Mouse (Mus musculus) liver, adult 2 months (tissue): Measurements from ENCODE around the gene Vamp8. TPM values are rescaled to one million over a fixed set of nuclear protein-coding genes. Genes with fewer than 3 reads are reported as not detected.
A peak's percentile ranks its signal among the peaks of the same experiment; 100 is the strongest.

Experiments used
- DNase-seq: peaks from one replicate; pipeline ENCODE4 v3.0.0-alpha.2; 2011; ENCODE audit warnings: low read depth, low spot score; ENCODE audit errors: extremely low read depth
- H3K27ac ChIP-seq: fragments of 200-500 bp; replicated peaks from 2 replicates; pipeline ENCODE4 v1.5.1; 2012; ENCODE audit warnings: low read depth, mild to moderate bottlenecking, control low read depth, inconsistent platforms, low read length; ENCODE audit not compliant: insufficient read depth
- H3K27me3 ChIP-seq: fragments of 200-500 bp; 2 replicates; pipeline ENCODE4 v1.6.1; 2012; ENCODE audit warnings: mild to moderate bottlenecking, moderate library complexity, low read length, inconsistent platforms; ENCODE audit not compliant: control insufficient read depth, insufficient read depth
- H3K36me3 ChIP-seq: fragments of 200-500 bp; 2 replicates; pipeline ENCODE4 v1.6.1; 2012; ENCODE audit warnings: low read length, inconsistent platforms; ENCODE audit not compliant: control insufficient read depth, insufficient read depth
- H3K4me1 ChIP-seq: fragments of 200-500 bp; 2 replicates; pipeline ENCODE4 v1.6.1; 2011; ENCODE audit warnings: low read length; ENCODE audit not compliant: control insufficient read depth, insufficient read depth
- H3K4me3 ChIP-seq: fragments of 200-500 bp; 2 replicates; pipeline ENCODE4 v1.5.1; 2011; ENCODE audit warnings: low read depth, mild to moderate bottlenecking, control low read depth, low read length, moderate library complexity; ENCODE audit not compliant: insufficient read depth
- H3K79me2 ChIP-seq: fragments of 200-500 bp; 2 replicates; pipeline ENCODE4 v1.6.1; 2012; ENCODE audit warnings: inconsistent platforms, mild to moderate bottlenecking, low read length, moderate library complexity; ENCODE audit not compliant: control insufficient read depth, insufficient read depth
- H3K9ac ChIP-seq: fragments of 200-500 bp; 2 replicates; pipeline ENCODE4 v1.6.1; 2012; ENCODE audit warnings: low read depth, mild to moderate bottlenecking, control low read depth, inconsistent platforms, low read length
- CTCF ChIP-seq: fragments of 200-500 bp; IDR thresholded peaks from 2 replicates; pipeline ENCODE4 v1.5.1; 2011; ENCODE audit warnings: low read depth, low read length, control low read depth
- POLR2A ChIP-seq: fragments of 200-500 bp; IDR thresholded peaks from 2 replicates; pipeline ENCODE4 v1.6.1; 2011; ENCODE audit warnings: low read length, control low read depth; ENCODE audit not compliant: insufficient read depth; ENCODE audit errors: extremely low read depth
- WGBS: fragments of 180-500 bp; shearing (Covaris S2); methylation state at CpG from one replicate; pipeline ENCODE4 v1.1.7; 2018; 5-methylcytosine and 5-hydroxymethylcytosine counted together
- polyA plus RNA-seq: library from polyadenylated mRNA; depleted of rRNA; stranded (reverse); fragments of >200 nt; gene quantifications from 2 replicates; pipeline ENCODE4 v1.2.3, GENCODE M21; 2012
- total RNA-seq: library from RNA; depleted of rRNA; stranded (reverse); fragments of >200 nt; gene quantifications from 2 replicates; pipeline ENCODE4 v1.2.3, GENCODE M21; 2014

Vamp8 gene
- total and polyA plus RNA-seq, 2 experiments = 219 to 238 TPM

- Histone ChIP-seq H3K4me1 (peaks cover 4% of the 10 kb centered on the region; the same call in 1 of the 2 replicates), H3K27ac (no peak overlapping the region), H3K4me3 (no peak overlapping the region), H3K9ac (no peak overlapping the region), H3K79me2 (no peaks in the 10 kb centered on the region), H3K36me3 (no peaks in the 10 kb centered on the region), H3K27me3 (no peaks in the 10 kb centered on the region)
- WGBS = 81% methylated on average over 7 of the region's 7 CpGs
- DNase-seq = no peak
- TF ChIP-seq CTCF (no peak), POLR2A (no peak)
Observed at GRCm38 (mm10) chr6:72410518-72410917, 20.0 kb upstream of the Vamp8 start.

- 26% methylated on average over 1 of the region's 1 CpGs for WGBS
- no peaks in the 10 kb centered on the region for H3K27me3 ChIP-seq
- H3K4me3 ChIP-seq = no peak overlapping the region
- no peak for DNase-seq
- H3K4me1 ChIP-seq = peaks cover 4% of the 10 kb centered on the region; the same call in 1 of the 2 replicates
- TF ChIP-seq POLR2A = no peak
- no peak for TF ChIP-seq CTCF
- H3K9ac ChIP-seq = no peak overlapping the region
- H3K36me3 ChIP-seq = no peaks in the 10 kb centered on the region
- no peaks in the 10 kb centered on the region for H3K79me2 ChIP-seq
- no peak overlapping the region for H3K27ac ChIP-seq
Observed at GRCm38 (mm10) chr6:72410003-72410402, 19.5 kb upstream of the Vamp8 start.

GRCm38 (mm10) chr6:72409567-72409966 is 19.1 kb upstream of the Vamp8 start:
- WGBS = 9% methylated on average over 3 of the region's 3 CpGs
- Histone ChIP-seq H3K4me3 (no peak overlapping the region), H3K79me2 (no peaks in the 10 kb centered on the region), H3K4me1 (peaks cover 4% of the 10 kb centered on the region; the same call in 1 of the 2 replicates), H3K36me3 (no peaks in the 10 kb centered on the region), H3K27ac (no peak overlapping the region), H3K9ac (no peak overlapping the region), H3K27me3 (no peaks in the 10 kb centered on the region)
- TF ChIP-seq CTCF (peak; percentile 42; the same call in 1 of the 2 replicates), POLR2A (no peak)
- peak; percentile 71 for DNase-seq

- no peaks in the 10 kb centered on the region for H3K79me2 ChIP-seq
- H3K4me1 ChIP-seq = no peaks in the 10 kb centered on the region
- H3K4me3 ChIP-seq = no peak overlapping the region
- no peaks in the 10 kb centered on the region for H3K27me3 ChIP-seq
- no peak overlapping the region for H3K9ac ChIP-seq
- peak; percentile 79 for DNase-seq
- 1% methylated on average over 5 of the region's 5 CpGs for WGBS
- H3K36me3 ChIP-seq = no peaks in the 10 kb centered on the region
- no peak overlapping the region for H3K27ac ChIP-seq
- TF ChIP-seq POLR2A = no peak
- peak; percentile 100 for TF ChIP-seq CTCF
Observed at GRCm38 (mm10) chr6:72407119-72407518, 16.6 kb upstream of the Vamp8 start.

- H3K9ac ChIP-seq = no peak overlapping the region
- H3K27me3 ChIP-seq = no peaks in the 10 kb centered on the region
- TF ChIP-seq CTCF = no peak
- no peak for TF ChIP-seq POLR2A
- H3K27ac ChIP-seq = no peak overlapping the region
- no peaks in the 10 kb centered on the region for H3K4me1 ChIP-seq
- no peak for DNase-seq
- H3K79me2 ChIP-seq = no peaks in the 10 kb centered on the region
- WGBS = 69% methylated on average over 7 of the region's 7 CpGs
- H3K4me3 ChIP-seq = no peak overlapping the region
- no peaks in the 10 kb centered on the region for H3K36me3 ChIP-seq
Observed at GRCm38 (mm10) chr6:72405356-72405755, 14.9 kb upstream of the Vamp8 start.

- no peak overlapping the region for H3K27ac ChIP-seq
- no peaks in the 10 kb centered on the region for H3K79me2 ChIP-seq
- no peaks in the 10 kb centered on the region for H3K27me3 ChIP-seq
- no peaks in the 10 kb centered on the region for H3K4me1 ChIP-seq
- H3K36me3 ChIP-seq = no peaks in the 10 kb centered on the region
- 10% methylated on average over 7 of the region's 7 CpGs for WGBS
- TF ChIP-seq CTCF (peak; percentile 76), POLR2A (no peak)
- DNase-seq = peak; percentile 94
- H3K4me3 ChIP-seq = no peak overlapping the region
- H3K9ac ChIP-seq = no peak overlapping the region
Observed at GRCm38 (mm10) chr6:72401875-72402274, 11.4 kb upstream of the Vamp8 start.
